Mouse (Mus musculus) heart, postnatal 0 days (tissue): ENCODE measurements at regions not wholly inside any gene's neighbourhood (a gene's known extent, or its start where the extent isn't known, plus 50 kb on each side); places are given as distances from the start of the nearest gene placed in this dataset.

Experiments used
- CTCF ChIP-seq: IDR thresholded peaks from 2 replicates; pipeline ENCODE4 v1.5.1; 2016; ENCODE audit warnings: antibody characterized with exemption, control low read depth, low read depth
- EP300 ChIP-seq: IDR thresholded peaks from 2 replicates; pipeline ENCODE4 v1.6.1; 2016; ENCODE audit warnings: antibody characterized with exemption, low read depth

DNA sequence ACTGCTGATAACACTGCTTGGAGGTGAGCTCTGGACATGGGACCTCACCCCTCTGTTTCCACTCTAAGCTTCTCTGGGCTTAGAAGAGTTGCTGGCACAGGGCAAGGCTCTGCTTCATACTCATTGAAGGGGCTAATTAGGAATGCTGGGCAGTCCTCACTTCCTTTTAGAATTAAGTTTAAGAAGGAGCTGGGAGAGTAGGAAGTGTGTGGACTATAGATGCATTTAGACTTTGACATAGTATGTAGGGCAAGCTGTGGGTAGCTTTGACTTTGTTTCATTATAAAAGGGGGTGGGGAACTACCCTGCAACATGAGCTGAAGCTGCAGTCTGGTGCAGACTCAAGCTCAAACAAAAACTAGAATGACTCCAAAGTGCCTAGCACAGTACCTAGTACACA lies 378.5 kb downstream of the Sox11 start:
- TF ChIP-seq CTCF (no peak), EP300 (no peak)
